Mouse (Mus musculus): Measurements from ENCODE around the gene Socs5.

DNA sequence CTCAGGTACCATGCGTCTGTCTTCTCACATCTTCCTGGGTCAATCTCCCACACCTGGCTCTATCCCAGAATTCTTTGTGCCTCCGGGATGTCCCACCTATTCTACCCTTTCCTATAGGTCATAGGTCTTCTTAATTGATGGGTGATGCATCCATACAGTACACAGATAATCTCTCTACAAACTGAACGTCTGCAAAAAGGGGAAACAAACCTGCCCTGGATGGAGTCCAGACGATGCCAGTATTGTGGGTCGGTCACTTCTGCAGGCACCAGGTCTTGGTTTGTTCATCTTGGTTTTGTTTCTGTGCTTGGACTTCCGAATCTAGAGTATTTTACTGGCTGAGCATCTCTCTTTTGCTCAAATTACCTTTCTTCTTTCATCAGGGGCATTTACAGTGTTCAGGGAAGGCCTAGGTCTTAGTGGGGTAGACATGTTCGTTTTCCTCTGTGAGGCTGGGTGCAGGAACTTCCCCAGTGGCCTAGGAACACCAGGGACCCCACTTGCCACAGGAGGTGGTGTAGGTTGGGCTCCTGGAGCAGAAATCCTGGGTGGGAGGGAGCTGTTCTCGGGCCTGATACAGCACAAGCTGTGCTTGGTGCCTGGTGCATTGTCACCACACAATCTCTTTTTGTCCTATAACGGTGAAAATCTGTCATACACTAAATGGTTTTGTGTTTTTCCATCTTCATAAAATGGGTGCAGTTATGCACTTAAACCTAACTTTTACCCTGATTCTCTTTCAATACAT, 33.9 kb downstream of the Socs5 start:
- TF ChIP-seq GATA1 (IDR thresholded peaks at IDR 0.05; ENCODE audit: low read length) (no peak), TAL1 (IDR thresholded peaks at IDR 0.05; ENCODE audit: low read length) (no peak)
